Mouse (Mus musculus) cerebellum, postnatal 4 days (tissue): ENCODE measurements around the gene Gm43552.

Experiments
- DNase-seq, 2 experiments: peaks; one replicate each; pipeline ENCODE4 v3.0.0; 2022; ENCODE audit warnings: low spot score in 2 of 2, mixed read lengths in 1 of 2

The Gm43552 gene

DNA sequence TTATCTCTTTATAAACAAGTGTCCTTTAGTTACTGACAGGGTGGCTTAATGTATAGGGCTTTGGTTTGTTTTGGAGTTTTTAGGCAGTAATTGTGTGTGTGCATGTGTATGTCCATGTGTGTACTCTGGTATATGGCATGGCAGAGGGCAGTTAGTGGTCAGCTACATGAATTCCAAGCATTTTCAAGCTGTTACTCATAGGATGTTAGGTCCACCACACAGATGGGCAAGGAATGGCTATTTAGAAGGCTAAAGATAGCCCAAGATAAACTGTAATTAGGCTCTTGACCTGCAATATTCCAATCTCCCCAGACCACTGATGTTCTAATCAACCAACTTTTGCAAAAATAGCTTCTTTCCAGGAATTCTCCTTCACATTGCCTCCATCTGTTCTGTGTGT, 54.6 kb downstream of the Gm43552 start:
- no peak for DNase-seq

DNA sequence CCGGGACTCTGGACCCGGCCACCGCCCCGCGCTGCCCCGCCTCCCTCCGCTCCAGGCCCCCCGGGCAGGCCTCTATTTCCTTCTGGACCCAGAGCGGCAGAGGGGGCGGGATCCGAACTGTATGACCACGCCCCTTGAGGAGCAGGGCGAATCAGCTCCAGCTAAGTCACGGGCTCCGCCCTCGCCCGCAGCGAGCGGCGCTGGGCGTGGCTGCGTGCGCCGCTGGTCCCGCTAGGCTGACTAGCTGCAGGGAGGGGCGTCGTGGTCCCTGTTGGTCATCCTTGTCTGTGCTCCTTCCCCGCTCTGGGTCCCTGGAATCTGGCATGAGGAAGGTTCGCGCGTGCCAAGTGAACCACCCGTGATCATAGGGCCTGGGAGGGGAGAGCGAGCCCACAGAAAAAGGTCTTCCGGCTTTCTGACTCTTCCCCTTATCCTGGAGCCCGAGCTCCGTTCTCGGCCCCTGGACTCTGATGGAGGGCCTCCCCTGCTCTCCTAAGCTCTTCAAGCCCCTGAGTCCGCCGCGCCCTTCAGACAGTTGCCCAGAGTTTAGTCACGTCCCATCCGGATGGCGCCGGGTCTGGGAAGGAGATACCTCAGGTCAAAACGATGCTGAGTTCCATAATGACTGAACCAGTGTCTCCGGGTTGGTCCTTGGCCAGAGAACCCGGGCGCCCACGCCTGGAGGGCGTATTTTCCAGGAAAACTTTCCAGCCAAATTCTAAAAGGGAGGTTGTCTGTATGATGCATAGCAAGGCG, 56.6 kb downstream of the Gm43552 start, which contains the start of gene Ugdh:
Gene Ugdh, minus strand, starts transcription at position 144 of the 756 bp plus-strand sequence.
- peak; percentile 80 to 93 for DNase-seq

- DNase-seq = no peak
Measured at GRCm38 (mm10) chr5:65435363-65435805, 57.2 kb downstream of the Gm43552 start.

DNA sequence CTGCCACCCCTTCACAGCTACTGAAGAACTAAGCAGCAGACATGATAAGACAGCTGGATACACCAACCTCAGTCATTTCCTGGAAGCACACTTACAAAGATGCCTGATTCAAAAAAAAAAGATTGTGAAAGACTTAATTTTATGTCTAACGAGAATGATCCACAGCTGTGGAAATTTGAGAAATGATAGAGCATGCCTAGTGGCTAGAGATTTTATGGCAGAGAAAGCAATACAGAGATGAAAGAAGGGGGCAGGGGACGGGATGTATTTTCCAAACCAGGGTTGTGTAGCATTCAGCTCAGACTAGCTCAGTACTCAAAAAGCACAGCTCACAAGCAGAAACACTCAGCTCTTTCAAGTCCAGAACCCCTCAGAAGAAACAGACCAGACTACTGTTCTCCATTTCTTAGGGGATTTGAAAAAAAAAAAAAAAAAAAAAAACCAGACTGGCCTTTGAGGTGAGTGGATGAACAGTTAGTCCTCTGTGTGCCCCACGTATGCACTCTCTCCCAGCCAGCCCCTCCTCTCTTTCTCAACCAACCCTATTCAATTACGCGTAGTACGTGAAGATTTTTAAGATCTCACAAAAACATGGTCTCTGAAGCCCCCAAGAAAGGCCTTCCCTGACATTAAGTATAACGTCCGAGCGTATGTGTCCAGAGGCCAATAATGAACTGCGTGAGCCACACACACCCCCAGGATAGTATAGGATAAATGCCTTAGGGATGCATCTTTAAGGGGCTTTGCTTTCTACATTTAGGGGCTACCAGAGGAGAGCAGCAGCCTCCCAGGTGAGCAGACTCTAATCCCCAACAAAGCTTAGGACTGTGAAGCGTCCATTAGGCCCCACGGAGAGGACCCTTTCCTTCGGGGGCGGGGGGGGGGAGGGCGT, 57.9 kb downstream of the Gm43552 start:
- DNase-seq = no peak

DNA sequence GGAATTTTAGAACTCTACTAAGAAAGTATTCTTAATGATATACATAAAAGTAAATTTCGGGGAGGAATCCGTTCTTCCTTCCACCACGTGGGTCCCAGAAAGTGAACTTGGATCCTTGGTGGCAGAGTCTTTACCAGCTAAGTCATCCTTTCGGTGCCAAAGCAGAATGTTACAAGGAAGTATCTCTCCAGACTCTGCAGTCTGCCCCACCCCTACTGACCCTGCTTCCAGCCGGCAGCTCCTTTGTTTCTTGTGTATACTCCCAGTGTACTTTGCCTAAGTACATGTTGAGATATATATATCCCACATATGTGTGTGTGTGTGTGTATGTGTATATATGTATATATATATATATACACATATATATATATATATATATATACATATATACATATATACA, 63.2 kb downstream of the Gm43552 start:
- DNase-seq = no peak

DNA sequence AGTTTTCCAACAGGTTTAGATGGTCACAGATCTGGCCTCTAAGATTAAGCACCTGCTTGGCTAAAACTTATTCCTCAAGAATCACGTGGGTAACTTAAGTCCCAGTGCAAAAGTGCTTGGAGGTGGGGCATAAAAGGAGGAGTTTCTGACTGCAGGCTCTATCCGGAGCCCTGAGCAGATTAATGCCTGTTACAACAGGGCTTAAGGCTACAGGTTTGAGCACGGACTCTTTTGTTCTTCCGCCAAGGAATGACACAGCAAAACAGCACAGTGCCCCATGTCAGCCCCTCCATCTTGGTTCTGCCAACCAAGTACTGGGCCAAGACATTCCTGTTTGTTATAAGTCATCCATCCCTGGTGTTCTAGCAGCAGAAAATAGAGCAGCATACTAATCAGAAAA, 64.3 kb downstream of the Gm43552 start:
- DNase-seq = no peak

DNA sequence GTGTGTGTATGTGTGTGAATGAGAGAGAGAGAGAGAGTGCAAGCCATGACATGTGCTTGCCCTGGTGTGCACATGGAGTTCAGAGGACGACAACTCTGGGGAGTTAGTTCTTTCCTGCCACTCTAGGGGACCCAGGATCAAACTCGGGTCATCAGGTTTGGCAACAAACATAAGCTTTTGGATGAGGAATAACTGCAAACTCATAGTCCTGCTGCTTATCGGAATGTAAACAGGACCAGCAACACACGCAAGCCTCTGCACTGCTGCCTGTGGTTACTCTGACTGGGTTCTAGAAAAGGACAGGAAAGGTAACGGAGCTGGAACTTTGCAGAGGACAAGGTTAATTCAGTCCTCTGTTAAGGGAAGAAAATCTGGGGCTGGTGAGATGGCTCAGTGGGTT, 67.4 kb downstream of the Gm43552 start:
- no peak for DNase-seq

- DNase-seq = no peak
Measured at GRCm38 (mm10) chr5:65424215-65424614, 68.4 kb downstream of the Gm43552 start.

GRCm38 (mm10) chr5:65422803-65423202, 69.8 kb downstream of the Gm43552 start:
- no peak for DNase-seq

- DNase-seq = no peak
Measured at GRCm38 (mm10) chr5:65420822-65421221, 71.8 kb downstream of the Gm43552 start.

DNA sequence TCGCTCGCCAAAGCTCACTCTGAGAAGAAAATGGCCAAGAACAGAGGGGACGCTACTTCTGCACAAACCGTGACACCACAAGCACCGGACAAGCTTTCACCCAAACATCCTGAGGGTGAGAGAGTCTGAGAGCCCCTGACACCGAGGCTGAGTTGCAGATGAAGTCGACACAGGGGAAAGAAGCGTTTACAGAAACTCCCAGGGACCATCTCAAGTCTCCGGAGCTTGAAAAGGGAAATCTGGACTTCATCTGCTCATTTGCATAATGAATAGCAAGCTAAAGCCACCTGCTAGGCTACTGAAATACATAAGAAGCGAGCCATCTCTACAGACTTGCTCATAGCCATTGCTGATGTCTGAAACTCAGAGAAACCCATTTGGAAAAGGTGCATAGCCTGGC, 73.5 kb downstream of the Gm43552 start:
- DNase-seq = no peak

DNA sequence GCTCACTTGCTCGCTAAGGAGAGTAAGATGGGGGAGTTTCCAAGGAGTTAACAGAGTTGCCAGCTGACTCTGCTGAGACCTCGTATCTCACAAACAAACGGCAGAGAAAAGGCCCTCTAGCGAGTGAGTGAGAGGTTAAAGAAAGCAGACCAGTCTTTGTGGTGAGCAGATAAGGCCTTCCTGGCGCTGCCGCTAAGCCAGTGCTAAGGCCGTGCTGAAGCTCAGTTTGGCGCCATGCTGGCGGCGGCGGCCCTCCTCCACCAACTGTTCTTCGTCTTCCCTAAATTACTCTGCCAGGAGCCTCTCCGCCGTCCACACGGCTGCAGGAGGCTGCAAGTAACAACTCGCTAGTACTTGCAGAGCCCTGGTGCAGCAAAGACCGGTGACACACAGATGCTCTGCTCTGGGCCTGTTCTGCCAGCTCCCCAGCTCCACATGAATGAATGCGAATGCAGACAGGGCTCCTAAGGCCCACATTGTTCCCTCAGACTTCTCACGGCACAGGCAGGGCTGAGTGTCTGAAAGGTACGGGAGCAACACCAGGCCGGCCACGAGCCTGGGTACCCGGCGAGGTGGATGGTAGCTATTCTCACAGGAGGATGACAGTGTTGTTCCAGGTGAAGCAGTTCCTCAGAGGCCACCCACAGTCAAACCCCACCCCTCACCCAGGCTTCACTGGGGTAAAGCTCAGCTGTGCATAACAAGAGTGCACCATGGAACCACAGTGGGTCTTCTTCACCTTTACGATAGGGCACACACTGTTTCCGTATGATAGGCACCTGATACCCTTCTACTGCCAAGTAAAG, 76.8 kb downstream of the Gm43552 start:
- no peak for DNase-seq

DNA sequence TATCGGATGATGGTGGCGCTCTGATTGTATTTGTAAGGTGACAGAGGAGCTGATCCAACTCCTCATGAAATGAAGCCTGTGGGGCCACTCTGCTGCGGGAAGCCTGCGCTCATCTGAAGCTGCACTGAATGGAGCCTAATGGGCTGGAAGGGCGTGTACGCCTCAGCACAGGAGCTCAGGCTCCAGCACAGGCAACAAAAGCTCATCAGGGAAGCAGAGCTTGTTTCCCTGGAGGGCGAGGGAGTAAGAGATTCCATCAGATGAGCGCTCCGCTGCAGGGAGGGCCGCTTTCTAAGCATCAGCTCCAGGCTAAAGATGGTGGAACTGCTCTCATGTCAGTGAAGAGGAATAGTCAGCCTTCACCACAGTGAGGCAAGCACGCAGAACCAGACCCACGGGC, 84.6 kb downstream of the Gm43552 start:
- DNase-seq = no peak

GRCm38 (mm10) chr5:65401251-65401994, 91.2 kb downstream of the Gm43552 start:
- peak; percentile 69 to 76 for DNase-seq

- no peak for DNase-seq
Measured at GRCm38 (mm10) chr5:65394425-65394824, 98.2 kb downstream of the Gm43552 start.

DNA sequence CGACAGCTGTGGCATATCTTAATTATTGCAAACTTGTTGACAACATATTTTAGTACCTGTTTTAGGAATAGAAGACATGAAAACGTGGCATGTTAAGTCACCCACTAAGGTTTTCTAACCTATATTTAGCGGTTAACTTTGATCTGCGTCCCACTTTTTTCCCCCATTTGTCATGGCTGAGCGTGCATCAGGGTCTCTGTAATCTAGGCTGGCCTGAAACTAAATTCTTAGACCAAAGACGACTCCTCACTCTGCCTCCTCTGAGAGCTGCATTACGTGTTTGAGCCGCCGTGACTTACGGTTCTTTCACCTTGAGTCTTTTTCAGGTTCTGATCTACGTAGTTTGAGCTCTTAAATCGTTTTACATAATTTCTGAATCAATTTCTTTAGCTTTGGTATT, 100.9 kb downstream of the Gm43552 start:
- DNase-seq = no peak

GRCm38 (mm10) chr5:65390648-65391644, 101.7 kb downstream of the Gm43552 start, which contains the start of the genes Rpl9 and Lias:
Gene Rpl9, minus strand, starts transcription at chr5:65391444.
Gene Lias, plus strand, starts transcription at chr5:65391497.
- peak; percentile 98 to 99 for DNase-seq

DNA sequence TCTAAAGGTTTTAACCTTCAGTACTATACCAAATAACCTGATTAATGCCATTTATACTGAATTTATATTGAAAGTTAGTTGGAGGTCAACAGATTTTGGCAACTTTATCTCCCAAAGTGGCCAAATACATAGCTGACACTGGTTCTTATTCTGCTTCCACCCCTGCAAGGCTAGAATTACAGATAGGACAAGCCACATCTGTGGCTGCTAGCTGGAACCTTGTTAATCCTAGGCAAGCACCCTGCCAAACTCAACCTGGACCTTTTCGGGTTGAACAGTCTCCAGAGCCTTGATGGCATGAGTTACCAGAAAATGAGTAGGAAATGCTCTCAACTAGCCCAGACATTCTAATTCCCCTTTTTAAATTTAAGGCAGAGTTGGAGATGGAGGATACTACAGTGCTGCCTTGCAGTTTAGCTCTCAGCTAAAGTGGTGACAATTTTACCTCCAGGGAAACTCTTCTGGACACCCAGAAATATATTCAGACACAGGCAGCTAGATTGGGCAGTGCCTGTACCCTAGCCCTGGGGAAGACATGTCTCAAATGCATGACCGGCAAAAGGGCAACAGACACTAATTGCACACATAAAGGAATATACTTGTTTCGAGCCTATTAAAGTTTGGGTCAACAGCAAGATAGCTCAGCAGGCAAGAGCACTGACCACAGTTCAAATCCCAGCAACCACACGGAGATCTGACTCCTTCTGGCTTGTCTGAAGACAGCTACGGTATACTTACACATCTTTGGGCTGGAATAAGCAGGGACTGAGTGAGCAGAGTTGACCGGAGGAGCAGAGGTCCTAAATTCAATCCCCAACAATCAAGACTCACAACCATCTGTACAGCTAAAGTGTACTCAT, 105.4 kb downstream of the Gm43552 start:
- DNase-seq = no peak

DNA sequence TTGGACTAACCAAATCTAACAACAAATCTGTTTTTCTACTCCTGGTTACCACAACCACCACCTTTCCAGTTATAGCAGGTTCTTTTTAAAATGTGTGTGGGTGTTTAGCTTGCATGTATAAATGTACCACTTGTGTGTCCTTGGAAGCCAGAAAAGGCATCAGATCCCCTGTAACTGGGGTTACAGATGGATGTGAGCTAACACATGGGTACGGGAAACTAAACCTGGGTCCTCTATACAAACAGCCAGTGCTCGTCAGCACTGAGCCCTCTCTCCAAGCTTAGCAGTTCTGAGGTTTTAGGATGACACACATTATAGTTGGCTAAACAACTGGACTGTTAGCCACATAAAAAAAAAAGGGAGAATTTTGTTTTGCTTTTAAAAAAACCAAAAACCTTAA, 106.9 kb downstream of the Gm43552 start:
- no peak for DNase-seq
